Mouse (Mus musculus) retina, embryonic 14.5 days (tissue): Measurements from ENCODE around the gene Rcan3.

Experiments
- DNase-seq: peaks from one replicate; pipeline ENCODE4 v3.0.0-alpha.2; 2015; ENCODE audit warnings: low spot score

Rcan3 gene

DNA sequence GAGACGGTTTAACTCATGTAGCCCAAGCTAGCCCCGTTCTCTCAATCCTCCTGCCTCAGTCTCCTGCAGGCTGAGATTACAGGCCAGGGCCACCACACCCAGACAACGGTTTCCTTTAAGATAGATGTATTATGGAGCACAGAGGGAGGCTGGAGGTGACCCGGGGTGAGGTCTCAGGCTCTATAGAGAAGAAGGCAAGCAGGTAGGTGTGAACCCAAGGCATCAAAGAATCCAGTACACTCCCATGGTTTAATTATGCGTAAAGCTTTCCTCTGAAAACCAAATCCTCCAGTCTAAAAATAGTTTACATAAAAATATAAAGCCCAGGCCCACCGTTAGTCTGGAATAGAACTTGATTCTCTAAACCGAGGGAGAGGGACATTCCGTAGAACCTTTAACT is 20.2 kb downstream of the Rcan3 start:
- DNase-seq = no peak

DNA sequence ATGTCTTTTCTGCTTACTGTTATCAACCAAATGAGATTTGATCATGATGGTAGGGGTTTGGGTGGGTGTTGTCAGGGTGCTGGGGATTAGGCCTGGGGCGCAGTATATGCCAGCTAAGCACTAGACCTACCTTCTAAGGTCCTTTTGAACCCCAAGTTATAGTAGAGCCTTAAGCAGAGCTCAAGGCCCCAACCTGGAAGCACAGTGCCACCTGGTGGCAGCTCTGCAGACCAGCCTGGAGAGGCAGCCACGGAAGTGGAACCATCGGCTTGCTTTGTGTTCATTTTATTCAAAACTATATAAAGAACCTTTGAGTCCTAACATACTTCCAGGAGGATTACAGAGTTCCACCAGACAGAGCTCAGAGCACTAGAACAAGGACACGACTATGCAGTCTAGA is 22.0 kb downstream of the Rcan3 start:
- peak; percentile 77 for DNase-seq

DNA sequence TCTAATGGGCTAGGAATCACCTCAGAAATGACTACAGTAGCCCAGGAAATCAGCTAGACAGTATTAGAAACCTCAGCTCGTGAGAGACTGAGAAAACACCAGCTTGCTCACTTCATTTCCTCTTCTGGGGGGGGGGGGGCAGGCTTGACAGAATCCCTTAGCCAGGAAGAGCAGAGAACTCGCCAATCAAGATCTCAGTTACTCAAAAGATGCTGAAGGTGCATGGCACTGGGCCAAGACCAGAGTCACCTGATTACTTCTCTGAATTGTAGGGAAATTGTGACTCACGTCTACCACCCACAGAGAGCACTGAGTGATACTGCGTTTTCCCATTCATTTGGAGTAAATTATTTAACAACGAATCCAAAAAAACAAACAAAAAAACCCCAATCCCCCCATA is 27.5 kb downstream of the Rcan3 start:
- no peak for DNase-seq

DNA sequence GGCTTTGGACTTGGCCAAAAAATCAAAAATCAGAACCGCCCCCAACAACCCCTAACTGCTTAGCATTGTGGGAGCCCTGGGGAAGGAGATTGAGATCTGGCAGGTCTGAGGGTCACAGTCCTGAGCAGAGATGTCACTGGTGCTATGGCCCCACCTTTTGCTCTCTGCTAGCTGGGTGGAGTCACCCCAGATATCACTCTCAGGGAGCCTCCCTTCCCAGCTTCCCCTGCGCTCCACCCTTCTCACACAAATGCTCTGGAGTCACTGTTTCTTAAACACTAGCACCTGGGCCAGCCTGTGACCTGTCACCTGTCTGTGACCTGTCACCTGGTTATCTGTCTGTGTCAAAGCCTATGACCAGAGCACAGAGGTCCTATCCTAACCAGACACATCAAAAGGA is 28.7 kb downstream of the Rcan3 start:
- DNase-seq = no peak

DNA sequence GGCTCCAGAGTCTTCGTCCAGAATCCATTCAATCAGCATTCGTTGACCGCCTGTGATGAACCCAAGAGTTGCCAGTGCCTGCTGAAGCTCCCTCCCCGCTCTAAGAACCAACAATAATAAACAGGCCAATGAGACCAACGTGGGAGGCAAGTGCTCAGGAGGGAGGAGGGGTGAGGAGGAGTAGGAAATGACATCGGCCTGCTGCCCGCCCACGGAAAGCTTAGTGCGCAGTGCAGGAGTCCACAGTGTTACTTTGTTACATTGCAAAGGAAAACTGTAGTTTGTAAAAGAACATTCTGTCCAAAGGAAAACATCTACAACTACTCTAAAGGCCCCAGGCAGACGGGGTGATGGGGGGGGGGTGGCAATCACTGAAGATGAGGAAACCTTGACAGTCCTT is 29.6 kb downstream of the Rcan3 start:
- DNase-seq = no peak

DNA sequence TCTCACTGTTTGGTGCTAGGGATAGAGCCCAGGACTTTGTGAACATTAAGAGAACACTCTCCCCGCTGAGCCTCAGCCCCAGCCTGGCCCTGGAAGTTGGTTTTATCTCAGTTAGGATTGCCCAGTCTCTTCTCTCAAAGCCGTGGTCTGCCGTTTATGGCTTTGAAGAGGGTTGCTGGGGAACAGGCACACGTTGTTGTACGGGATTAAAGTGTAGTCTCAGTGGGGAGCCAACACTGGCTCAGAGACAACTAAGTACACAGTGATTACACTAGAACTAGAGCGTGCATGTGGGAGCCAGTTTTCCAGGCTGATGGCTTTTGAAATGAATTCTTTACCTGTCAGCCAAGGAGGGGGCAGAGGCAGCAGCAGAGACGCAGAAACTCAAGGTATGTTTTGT is 31.8 kb downstream of the Rcan3 start:
- no peak for DNase-seq

DNA sequence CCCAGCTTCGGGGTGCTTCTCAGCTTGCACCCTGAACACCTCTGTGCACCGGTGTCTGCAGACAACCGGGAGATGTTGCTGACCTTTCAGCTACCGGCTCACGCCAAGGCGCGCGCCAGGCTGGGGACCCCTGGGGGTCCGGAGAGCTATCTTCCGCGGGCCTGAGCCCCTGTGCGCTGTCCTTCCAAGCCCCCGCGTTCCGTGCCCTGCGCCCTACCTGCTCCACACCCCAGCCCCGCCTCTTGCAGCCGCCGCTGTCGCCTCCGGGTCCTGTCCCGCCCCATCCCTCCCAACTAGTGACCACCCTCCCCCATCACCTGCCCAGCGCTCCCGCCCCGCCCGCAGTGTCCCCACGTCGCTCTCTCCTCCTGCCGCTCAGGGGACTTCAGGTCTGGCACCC is 35.7 kb downstream of the Rcan3 start, which contains the start of gene Ncmap:
TSS of gene Ncmap (minus strand) at position 237 of the 400 bp plus-strand sequence.
- DNase-seq = no peak

DNA sequence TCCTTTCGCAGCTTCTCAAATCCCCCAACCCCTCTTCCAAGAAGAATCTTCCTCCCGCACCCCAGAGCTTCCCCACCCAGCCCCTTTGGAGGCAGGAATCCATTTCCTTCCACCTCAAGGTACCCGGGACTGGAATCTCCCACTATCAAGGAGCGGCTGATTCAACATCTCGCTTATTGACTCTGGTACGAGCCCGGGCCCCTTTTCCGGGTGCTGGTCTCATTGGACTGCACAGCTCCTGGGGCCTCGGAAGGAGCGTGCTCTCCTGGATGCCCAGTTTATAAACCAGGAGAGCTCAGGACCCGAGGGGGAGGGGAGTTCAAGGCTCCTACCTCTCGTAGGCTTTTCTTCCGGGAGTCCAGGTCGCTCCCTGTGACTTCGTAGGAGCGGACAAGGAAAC is 36.1 kb downstream of the Rcan3 start:
- DNase-seq = no peak

DNA sequence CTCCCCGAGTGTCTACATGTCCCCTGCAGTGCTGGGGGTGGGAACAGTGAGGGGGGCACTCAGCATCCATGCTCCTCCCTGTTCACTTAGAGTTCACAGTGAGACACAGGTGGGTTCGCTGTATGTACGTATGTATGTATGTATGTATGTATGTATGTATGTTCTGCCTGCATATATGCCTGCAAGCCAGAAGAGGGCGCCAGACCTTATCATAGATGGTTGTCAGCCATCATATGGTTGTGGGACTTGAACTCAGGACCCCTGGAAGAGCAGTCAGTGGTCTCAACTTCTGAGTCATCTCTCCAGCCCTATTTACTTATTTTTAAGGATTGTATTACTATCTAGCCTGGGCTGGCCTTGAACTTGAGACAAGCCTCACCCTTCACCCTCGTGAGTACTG is 37.4 kb downstream of the Rcan3 start:
- DNase-seq = no peak

DNA sequence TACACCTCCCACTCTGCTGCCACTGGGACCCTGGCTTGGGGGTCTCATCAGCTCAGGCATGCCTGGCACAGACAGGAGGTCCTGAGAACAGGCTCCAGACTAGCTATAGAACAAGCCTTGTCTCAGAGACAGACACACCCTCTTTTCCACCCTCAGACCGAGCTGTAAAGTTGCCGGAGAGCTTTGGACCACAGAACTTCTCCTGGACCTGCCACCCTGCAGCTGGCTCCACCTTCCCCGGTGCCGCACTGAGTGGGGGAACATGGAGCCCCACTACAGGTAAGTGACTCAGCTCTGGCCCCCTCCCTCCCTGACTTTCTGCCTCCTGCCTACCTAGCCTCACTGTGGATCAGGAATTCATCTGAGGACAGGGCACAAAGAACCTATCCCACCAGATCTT is 38.3 kb downstream of the Rcan3 start:
- DNase-seq = no peak

DNA sequence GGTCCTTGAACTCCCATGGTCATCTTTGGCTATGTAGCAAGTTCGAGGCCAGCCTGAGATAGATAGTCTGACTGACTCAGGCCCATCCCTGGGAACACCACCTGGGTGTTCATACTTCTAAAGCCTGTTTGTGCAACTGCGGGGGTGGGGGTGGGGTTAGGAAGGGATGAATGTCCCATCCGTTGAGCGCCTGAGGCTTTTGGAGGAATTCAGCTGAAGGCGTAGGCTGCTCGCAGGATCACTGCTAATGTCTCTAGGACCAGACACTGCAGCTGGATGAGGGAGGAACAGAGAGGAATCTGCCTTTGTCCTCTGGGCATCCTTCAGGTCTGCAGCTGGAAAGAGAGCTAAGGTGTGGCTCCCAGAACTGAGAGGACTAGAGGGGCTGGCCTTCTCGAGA is 39.0 kb downstream of the Rcan3 start:
- DNase-seq = no peak

DNA sequence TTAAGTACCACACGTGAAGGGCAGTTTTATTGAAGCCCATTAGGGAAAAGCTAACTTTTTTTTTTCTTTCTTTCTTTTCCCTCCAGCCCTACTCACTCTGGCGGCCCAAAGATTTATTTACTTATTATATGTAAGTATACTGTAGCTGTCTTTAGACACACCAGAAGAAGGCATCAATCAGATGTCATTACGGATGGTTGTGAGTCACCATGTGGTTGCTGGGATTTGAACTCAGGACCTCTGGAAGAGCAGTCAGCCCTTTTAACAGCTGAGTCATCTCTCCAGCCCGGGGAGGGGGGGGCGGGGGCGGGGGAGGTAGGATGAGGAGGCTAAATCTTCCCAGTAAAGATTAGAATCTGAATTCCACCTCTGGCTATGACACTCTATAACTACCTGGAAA is 40.3 kb downstream of the Rcan3 start:
- DNase-seq = no peak

DNA sequence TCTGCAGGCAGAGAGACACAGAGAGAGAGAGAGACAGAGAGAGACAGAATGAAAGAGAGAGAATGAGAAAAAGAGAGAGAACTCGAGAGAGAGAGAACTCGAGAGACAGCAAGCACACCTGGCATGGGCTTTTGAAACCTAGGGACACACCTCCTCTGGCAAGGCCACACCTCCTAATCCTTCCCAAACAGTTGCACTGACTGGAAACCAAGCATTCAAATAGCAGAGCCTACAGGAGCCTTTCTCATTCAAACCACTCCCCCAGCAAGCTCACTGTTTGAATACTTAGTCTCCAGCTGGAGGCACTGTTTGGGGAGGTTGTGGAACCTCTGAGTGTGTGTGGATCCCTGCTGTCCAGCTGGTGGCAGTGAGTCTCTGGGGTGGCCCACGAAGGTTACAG is 40.9 kb downstream of the Rcan3 start:
- no peak for DNase-seq

DNA sequence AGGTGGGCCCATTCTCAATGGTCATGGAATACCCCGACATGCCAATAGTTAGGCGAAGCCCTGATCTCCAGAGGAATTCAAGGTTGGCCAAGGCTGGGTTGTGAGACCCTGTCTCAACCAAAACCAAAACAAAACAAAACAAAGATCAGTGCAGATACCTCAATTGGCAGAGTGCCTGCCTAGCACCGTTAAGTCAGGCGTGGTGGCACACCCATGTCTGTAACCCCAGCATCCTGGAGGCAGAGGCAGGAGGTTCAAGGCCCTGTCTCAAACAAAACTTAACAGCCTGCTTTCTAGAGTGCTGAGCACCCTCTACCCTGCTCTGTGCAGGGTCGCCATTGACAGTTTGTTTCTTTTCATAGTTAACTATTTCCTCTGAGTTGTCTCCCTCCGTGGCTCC is 42.6 kb downstream of the Rcan3 start:
- no peak for DNase-seq

DNA sequence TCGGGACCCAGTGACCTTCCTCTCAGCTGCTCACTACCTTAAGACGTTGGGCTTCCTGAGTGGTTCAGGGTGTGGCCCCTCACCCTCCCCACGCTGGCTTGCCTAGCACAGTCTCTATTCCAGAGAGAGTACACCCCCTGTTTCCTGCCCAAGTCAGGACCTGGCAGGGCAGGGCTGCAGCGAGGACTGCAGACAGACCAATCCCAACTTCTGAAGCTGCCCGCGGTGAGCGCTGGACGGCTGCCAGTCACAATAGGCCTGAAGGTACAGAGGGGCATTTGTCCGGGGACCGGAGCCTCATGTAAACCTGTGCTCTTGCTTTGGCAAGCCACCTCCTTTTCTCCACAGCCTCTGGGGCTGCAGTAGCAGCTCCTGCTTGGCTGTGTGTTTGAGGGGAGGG is 48.0 kb downstream of the Rcan3 start:
- no peak for DNase-seq

DNA sequence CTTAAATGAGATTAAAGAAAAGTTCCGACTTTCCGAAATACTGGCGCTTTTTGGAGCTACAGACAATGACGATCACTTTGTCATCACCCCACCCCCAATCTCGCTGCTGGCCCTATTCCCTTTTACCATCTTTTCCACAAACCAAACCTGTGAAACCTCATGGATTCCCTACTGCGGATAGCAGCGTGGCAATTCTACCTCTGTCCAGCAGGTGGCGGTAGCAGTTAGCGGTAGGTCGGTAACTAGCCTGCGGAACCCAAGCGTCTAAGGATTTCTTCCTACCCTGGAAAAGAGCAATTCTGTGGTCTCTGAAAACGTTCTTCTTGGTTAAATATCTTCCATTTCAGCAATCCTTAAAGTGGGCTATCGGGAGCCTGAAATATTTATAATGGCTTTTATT is 51.3 kb downstream of the Rcan3 start:
- DNase-seq = peak; percentile 95

DNA sequence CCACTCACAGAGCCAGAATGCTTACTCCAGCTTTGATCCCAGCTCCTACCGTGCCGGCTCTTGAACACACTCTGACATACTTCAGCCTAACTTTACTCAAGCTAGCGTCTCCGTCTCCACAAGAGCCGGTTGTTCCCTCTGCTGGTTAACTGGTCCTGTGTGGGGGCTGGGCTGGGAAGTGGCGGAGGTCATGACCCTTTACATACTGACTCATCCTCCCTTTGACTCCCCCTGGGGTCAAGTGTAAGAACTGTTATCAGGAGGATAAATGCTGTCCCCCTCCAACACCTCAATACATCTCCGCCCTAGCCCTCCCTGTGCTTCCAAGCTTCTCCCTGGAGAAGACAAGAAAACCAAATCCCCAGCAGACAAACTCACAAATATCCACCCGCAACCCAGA is 52.3 kb downstream of the Rcan3 start:
- no peak for DNase-seq

DNA sequence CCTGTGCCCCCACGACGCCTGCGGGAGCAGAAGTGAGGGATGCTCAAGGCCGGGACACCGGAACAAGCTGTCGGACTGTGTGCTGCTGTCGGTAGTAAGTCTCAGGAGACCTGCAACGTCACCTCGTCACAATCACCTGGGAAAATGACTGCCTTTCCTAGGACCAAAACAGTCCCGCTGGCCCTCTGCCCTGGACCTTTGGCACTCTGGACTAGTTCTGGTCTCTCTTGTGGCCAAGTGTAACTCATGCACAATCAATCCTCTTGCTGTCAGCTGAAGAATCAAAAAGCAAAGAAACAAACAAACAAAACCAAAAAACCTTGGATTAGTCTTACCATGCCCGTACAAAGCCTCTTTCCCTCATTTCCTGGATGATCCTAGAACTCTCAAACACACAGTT is 56.4 kb downstream of the Rcan3 start:
- no peak for DNase-seq

DNA sequence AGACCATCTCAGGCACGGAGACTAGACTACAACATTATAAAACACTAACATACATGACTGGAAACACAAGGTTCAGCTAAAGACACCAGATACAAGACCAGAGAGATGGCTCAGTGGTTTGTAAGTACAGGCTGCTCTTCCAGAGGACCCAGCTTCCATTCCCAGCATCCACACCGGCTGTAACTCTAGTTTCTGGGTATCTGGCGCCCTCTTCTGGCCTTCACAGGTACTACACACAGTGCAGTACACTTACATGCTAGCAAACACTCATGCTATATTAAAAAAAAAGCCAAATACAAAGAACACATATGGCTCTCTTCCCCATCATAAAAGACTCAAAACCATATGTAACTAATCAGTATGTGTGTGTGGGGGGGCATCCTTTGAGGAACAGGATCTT is 58.2 kb downstream of the Rcan3 start:
- no peak for DNase-seq

DNA sequence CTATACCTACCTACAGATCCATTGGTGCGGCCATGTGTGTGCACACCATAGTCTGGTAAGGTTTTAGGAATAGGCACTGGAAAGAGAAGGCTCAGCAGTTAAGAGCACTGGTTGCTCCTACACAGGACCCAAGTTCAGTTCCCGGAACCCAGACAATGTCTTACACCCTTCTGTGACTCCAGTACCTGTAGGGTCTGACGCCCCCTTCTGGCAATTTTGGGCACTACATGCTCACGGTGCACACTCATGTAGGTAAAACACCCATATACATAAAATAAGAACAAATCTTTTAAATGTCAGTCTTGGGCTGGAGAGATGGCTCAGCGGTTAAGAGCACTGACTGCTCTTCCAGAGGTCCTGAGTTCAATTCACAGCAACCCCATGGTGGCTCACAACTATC is 60.4 kb downstream of the Rcan3 start:
- no peak for DNase-seq

DNA sequence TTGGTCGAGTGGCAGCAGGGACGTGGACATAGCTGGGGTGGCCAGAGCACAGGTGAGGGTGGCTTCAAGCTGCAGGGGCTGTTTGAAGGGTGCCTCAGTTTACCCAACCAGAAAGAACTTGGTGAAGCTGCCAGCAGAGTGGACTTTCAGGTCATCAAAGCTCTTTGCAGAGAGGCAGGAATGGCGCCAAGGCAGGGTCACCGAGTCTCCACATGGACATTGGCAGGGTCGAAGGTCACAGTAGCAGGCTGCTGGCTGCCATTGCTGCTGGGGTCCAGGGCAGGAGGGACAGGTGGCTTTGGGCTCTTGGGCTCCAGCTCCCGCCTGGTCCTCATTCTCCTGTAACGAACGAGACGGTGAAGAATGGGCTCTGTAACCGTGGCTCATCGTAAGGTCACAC is 63.3 kb downstream of the Rcan3 start:
- DNase-seq = no peak

DNA sequence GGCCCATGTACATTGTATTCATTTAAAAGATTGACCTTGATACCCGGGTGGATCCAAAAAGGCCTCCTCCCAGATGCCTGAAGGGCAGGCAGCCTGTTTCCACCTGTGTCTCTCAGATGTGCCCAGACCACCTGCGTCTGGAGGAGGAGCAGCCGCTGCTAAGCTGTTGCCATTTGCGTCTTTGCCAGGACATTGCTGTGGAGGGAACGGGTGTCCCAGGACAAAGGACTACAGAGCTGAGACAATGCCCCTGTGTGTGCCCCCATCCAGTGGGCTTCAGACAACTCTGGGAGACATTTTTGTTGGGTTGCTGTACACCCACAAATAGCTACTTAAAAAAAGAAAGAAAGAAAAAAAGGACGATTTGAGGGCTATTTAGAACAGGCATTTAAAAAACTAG is 70.8 kb downstream of the Rcan3 start:
- DNase-seq = no peak
